Mouse (Mus musculus) ES-E14 (cell line): Measurements from ENCODE around the gene Vps45. TPM values are rescaled to one million over a fixed set of nuclear protein-coding genes. Genes with fewer than 3 reads are reported as not detected.
A peak's percentile ranks its signal among the peaks of the same experiment; 100 is the strongest.

ENCODE experiments used
- DNase-seq: peaks from one replicate; pipeline ENCODE4 v3.0.0-alpha.2; 2013; ENCODE audit warnings: low read depth, low spot score
- H3K27ac ChIP-seq: 2 replicates; pipeline ENCODE4 v1.5.1; 2012; ENCODE audit warnings: low read depth, mild to moderate bottlenecking, low read length, moderate library complexity, mixed read lengths; ENCODE audit not compliant: poor library complexity, insufficient read depth, severe bottlenecking
- H3K36me3 ChIP-seq: 2 replicates; pipeline ENCODE4 v1.6.1; 2012; ENCODE audit warnings: mild to moderate bottlenecking, low read length, moderate library complexity, mixed read lengths; ENCODE audit not compliant: control insufficient read depth, poor library complexity, insufficient read depth, severe bottlenecking
- H3K4me1 ChIP-seq, 2 experiments: fragments of 150-350 bp in 1 of 2; sonication (generic) in 1 of 2; 2 replicates each; pipeline ENCODE4 v1.6.1; 2012; ENCODE audit warnings: low read length in 2 of 2, mild to moderate bottlenecking in 1 of 2, mixed read lengths in 1 of 2; ENCODE audit not compliant: control insufficient read depth in 2 of 2, insufficient read depth in 2 of 2, poor library complexity in 1 of 2
- H3K4me3 ChIP-seq, 2 experiments: fragments of 150-350 bp in 1 of 2; sonication (generic) in 1 of 2; 2 replicates each; pipeline ENCODE4 v1.5.1; 2012; ENCODE audit warnings: low read length in 2 of 2, low read depth in 1 of 2, mild to moderate bottlenecking in 1 of 2, mixed read lengths in 1 of 2; ENCODE audit not compliant: insufficient read depth in 1 of 2, poor library complexity in 1 of 2, severe bottlenecking in 1 of 2
- H3K9ac ChIP-seq: 2 replicates; pipeline ENCODE4 v1.6.1; 2012; ENCODE audit warnings: low read depth, mild to moderate bottlenecking, low read length, mixed read lengths; ENCODE audit not compliant: poor library complexity, insufficient read depth, severe bottlenecking
- H3K9me3 ChIP-seq: fragments of 150-350 bp; sonication (generic); 2 replicates; pipeline ENCODE4 v1.6.1; 2012; ENCODE audit warnings: low read depth, mild to moderate bottlenecking, low read length; ENCODE audit not compliant: control insufficient read depth, insufficient read depth
- CHD2 ChIP-seq: IDR thresholded peaks from 2 replicates; pipeline ENCODE4 v1.6.1; 2014; ENCODE audit warnings: mild to moderate bottlenecking, low read depth, low read length, inconsistent platforms
- HCFC1 ChIP-seq: IDR thresholded peaks from 2 replicates; pipeline ENCODE4 v1.6.1; 2012; ENCODE audit warnings: low read length, inconsistent platforms, borderline replicate concordance; ENCODE audit not compliant: insufficient read depth
- MAFK ChIP-seq: IDR thresholded peaks from 2 replicates; pipeline ENCODE4 v1.6.1; 2014; ENCODE audit warnings: mild to moderate bottlenecking, low read depth, low read length, inconsistent platforms; ENCODE audit not compliant: insufficient read depth
- ZC3H11A ChIP-seq: IDR thresholded peaks from 2 replicates; pipeline ENCODE4 v1.6.1; 2012; ENCODE audit warnings: low read depth, mild to moderate bottlenecking, inconsistent platforms, low read length, borderline replicate concordance
- ZNF384 ChIP-seq: IDR thresholded peaks from 2 replicates; pipeline ENCODE4 v1.6.1; 2012; ENCODE audit warnings: low read depth, low read length, inconsistent platforms
- in situ Hi-C, 2 experiments: fragments of 600-800 bp; cut with MboI; formaldehyde crosslinking; loops; one replicate each; pipeline ENCODE4 v1.15.1; 2025; ENCODE audit warnings: low sequenced_read_pairs in 2 of 2, inconsistent platforms in 1 of 2; ENCODE audit not compliant: unreplicated experiment in 2 of 2
- total RNA-seq: library from RNA; depleted of rRNA; stranded (reverse); fragments of 300-350 nt; gene quantifications from 2 replicates; pipeline ENCODE4 v1.2.3, GENCODE M21; 2012

Gene Vps45
- total RNA-seq, 1 experiment = 11.9 TPM

DNA sequence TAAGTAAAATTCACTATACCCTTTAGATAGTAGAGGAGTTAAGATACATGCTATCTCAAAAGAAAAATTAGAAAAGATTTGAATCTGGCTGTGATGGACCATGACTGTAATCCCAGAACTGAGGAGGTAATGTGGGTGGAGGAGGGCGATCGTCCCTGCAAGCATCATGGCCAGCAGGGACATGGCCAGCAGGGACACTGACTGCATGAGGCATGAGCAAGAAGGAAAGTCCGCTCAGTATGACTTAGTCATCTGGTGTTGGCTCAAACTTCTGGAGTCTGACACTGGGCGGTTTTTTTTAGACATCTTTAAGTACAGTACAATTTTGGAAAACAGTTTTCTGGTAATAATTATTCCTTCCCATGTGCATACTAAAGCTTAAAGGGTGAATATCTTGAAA, 29.5 kb upstream of the Vps45 start:
- H3K9ac ChIP-seq = no peak overlapping the region
- in situ Hi-C loops = loop anchor here in 1 of 2 experiments (25.0 kb wide), 1 partner anchor 324 kb away; no protein-coding TSS in a partner anchor
- H3K36me3 ChIP-seq = no peaks in the 10 kb centered on the region
- DNase-seq = no peak
- peaks cover 0 to 8% of the 10 kb centered on the region in 2 experiments; a peak in 3 of 4 replicates for H3K4me1 ChIP-seq
- no peak overlapping the region for H3K4me3 ChIP-seq
- no peak for TF ChIP-seq ZNF384
- no peak for TF ChIP-seq HCFC1
- no peak for TF ChIP-seq MAFK
- TF ChIP-seq ZC3H11A = no peak
- TF ChIP-seq CHD2 = no peak
- no peak overlapping the region for H3K27ac ChIP-seq
- no peaks in the 10 kb centered on the region for H3K9me3 ChIP-seq

DNA sequence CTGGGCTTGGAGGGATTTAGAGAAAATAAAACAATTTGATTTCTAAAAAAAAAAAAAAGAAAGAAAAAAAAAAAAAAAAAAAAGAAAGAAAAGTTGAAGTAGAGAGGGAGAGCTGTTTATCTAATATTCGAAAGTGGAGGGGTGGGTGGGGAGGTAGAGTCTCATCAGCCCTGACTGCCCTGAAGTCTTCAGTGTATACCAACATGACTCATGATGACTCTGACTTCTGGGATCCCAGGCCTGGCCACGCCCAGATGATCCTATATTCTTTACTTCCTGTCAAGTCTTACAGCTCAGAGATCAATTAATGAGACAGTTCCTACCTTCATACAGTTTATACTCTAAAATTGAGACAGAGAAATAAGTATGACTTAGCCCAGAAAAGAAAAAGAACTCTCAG, 29.0 kb upstream of the Vps45 start:
- H3K36me3 ChIP-seq = no peaks in the 10 kb centered on the region
- H3K4me1 ChIP-seq = peaks cover 0 to 10% of the 10 kb centered on the region in 2 experiments; a peak in 3 of 4 replicates
- H3K9ac ChIP-seq = no peak overlapping the region
- TF ChIP-seq ZNF384 (no peak), ZC3H11A (no peak), CHD2 (no peak), HCFC1 (no peak), MAFK (no peak)
- H3K27ac ChIP-seq = no peak overlapping the region
- in situ Hi-C loops = loop anchor here in 1 of 2 experiments (25.0 kb wide), 1 partner anchor 325 kb away; no protein-coding TSS in a partner anchor
- H3K9me3 ChIP-seq = no peaks in the 10 kb centered on the region
- H3K4me3 ChIP-seq = no peak overlapping the region
- no peak for DNase-seq

DNA sequence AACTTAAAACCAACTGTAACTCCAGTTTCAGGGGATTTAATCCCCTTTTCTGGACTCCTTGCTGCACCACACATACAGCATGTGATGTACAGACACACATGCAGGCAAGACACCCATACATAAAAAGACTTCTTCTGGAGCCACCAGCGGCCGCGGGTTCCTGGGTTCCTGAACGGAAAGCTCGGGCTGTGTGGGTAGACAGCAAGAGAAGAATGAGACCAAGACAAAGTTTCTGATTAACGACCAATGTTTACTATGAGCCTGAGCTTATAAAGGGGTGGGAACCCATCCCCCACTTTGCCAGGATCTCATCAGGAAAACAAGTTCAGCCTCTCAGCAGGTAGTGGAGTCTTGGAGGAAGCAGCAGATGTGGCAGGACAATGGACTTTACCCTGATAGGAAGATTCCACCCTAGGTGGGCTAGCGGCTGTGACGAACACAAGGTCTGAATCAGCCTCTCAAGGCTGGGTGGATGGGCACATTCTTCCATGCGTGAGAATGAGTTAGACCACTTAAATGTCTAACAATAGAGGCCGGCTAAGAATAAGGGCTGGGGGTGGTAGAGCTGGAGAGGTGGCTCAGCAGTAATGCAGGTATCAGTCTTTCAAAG, 26.0 kb upstream of the Vps45 start:
- Histone ChIP-seq H3K36me3 (no peaks in the 10 kb centered on the region), H3K4me1 (peaks cover 0 to 10% of the 10 kb centered on the region in 2 experiments; a peak in 3 of 4 replicates), H3K9ac (no peak overlapping the region), H3K4me3 (no peak overlapping the region), H3K9me3 (no peaks in the 10 kb centered on the region), H3K27ac (peak overlapping the region; percentile 44)
- peak; percentile 64; the same call in 1 of the 2 replicates for TF ChIP-seq CHD2
- no peak for TF ChIP-seq ZC3H11A
- no peak for TF ChIP-seq HCFC1
- TF ChIP-seq ZNF384 = no peak
- TF ChIP-seq MAFK = 0 out of 2 replicates have a peak, but pooled peaks have one; percentile 51
- in situ Hi-C loops = loop anchor here in 1 of 2 experiments (25.0 kb wide), 1 partner anchor 328 kb away; no protein-coding TSS in a partner anchor
- DNase-seq = peak; percentile 54

DNA sequence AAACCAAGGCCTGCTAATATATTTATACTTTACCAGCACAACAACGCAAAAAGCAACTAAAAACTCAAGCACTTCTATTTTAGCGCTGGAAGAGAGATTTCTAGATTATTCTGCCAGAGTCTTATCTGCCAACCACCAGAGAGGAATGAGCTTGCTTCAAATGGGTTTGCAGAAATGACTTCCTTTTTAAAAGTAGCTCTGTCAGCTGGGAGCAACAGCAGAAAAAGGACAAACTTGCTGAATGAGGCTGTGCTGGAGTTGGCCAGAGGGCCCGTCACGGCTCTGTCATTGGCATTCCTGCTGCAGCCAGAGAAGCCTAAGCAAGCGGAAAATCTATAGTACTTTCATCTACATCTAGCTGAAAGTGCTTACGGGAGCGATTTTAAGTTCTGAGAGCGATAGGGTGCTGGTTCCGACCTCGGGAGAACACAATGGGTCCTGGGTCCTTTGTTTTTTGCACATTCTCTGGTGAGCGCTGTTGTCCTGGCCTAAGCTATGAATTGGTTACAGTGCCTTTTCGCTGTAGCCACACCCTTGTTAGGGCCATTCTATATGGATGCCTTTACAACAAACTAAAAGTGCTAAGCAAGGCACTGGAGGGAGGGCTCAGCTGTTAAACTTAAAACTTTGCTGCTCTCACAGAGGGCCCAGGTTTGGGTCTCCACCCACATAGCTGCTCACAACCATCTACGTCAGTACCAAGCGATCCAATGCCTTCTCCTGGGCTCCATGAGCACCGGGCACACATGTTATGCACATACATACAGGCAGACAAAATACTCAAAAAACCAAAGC, 24.6 kb upstream of the Vps45 start:
- TF ChIP-seq MAFK (no peak), HCFC1 (no peak), ZNF384 (no peak), CHD2 (no peak), ZC3H11A (no peak)
- Histone ChIP-seq H3K27ac (no peak overlapping the region), H3K4me1 (peaks cover 0 to 10% of the 10 kb centered on the region in 2 experiments; a peak in 3 of 4 replicates), H3K36me3 (no peaks in the 10 kb centered on the region), H3K9me3 (no peaks in the 10 kb centered on the region), H3K9ac (no peak overlapping the region), H3K4me3 (no peak overlapping the region)
- DNase-seq = no peak
- in situ Hi-C loops = loop anchor here in 1 of 2 experiments (25.0 kb wide), 1 partner anchor 329 kb away; no protein-coding TSS in a partner anchor
